Mouse (Mus musculus) right cerebral cortex, postnatal 25 days (tissue): Measurements from ENCODE around the gene Cbl.

Source experiments
- DNase-seq: peaks from one replicate; pipeline ENCODE4 v3.0.0; 2022

Gene Cbl

DNA sequence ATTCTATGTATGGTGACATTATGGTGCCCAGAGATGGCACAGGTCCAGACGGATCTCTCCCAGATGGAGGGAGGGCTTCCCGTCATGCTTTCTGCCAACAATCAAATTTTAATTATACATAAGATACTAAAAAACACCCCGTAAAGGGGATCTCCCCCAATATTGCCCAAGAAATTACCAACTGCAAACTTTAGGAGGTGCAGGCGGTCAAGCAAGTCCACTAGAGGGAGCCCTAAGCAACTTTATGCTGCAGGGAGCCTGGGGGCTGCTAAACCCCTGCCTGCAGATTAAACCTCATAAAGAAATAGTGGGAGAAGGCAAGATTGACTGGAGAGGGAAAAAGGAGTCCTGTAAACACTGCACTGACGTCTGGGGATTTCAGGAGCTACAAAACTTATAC is 5.6 kb upstream of the Cbl start:
- no peak for DNase-seq

DNA sequence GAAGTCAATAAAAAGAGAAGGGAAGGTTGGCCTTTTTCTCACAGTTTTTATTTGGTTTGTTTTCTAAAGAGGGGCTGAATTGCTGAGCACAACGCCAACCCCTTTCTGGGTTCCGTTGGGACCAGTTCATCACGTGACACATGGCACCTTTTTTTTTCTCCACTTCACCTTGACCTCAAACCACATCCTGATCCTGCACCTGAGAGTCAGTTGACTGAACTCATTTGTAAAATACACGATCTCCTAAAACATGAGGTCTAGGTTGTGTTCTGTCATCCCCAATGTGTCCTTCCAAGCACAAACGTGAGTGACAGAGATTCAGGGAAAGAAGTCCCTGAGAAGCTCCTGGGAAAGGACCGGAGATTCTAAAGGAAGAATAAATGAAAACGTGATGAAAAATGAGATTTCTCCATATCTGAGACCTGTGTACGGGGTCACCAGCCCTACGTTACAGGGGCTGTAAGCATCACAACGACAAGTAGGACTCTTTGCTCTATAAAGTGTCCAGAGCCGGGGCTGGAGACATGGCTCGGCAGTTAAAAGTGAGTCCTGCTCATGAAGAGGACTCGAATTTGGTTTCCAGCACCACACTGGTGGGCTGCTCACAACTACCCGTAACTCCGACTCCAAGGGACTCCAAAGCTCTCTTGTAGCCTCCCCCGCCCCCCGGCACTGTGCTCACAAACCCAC is 4.8 kb upstream of the Cbl start:
- DNase-seq, result no peak

GRCm38 (mm10) chr9:44237128-44237527 is 3.3 kb upstream of the Cbl start:
- no peak for DNase-seq

DNA sequence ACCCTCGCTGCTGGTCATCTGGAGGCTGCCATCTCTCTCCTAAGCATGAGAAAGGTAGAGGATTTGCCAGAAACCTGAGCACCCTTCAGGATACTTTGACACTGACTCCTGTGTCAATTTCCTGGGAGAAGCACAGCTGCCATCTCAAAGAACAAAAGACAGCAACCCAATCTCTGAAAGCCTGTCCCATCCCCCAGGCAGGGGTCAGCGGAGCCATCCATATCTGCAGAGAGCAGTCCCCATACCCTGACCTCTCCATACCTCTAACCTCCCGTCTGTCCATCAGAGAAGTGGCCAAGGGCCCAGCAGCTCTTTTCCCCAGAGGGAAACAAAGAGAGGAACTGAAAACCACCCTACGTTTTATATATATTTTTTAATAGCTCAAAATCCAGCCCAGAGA is 2.8 kb upstream of the Cbl start:
- DNase-seq, result no peak

DNA sequence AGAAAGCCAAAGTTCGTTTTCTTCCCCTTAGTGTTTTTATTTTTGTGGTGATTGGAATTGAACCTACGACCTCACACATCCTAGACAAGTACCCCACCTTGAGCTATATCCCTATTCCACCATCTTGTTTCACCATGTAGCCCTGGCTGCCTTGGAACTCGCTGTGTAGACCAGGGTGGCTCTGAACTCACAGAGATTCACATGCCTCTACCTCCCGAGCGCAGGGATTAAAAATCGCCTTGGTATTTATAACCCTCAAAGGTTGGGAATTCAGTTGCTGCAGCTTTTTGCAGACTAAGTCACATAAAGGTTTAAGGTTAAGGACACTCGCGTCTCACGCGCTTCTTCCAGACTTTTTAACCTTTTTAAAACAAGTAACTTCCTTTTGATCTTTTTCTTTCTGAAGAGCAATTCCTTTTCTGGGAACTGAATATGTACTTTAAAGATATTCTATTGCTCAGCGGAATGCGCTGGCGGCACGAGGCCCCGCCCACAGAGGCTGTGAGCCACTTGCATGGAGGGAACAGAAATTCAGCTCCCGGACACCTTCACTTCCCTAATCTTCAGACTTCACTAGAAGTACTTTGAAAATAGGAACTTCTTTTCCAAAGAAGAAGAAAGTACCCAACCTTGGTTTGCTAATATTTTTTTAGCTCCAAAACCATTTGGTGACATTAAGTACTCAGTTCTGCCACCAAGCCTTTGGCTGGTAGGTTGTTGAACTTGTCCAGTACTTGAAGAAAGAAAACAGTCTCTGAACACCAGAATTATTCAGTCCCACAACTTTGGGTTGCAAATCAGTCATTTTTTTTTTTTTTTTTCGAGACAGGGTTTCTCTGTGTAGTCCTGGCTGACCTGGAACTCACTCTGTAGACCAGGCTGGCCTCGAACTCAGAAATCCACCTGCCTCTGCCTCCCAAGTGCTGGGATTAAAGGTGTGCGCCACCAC is 904 bp upstream of the Cbl start:
- DNase-seq, result peak; percentile 50

DNA sequence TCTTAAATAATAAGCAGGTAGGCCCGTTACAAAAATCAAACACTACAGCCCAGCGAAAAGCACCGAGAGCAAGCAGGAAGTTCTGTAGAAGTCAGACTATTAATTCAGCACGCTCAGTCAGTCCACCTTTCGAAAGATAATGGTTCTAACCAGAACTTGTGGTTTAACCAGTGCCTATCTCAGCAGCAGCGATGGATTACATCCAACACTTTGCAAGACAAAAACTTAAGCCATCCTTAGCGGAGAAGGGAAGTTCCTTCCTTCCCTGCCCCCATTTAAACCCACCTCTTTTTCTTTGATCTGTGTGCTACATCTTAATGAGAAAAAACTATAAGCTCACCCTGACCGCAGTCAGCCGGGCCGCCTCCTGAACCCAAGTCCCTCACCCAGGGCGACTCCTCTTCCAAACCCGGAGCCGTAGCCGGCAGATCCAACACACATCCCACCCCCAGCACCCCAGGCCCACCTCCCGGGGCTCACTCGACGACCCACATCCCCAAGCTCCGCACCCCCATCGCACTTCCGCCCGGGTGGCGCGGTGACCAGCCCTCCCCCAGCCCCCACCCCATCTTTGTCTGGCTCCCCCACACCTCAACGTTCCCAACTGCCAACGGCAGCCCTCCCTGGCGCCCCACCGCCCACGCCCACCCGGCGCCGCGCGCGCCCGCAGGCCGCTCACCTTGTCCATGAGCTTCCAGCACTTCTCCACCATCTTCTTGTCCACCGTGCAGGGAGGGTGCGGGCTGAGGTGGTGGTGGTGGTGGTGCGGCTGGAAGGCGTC is 638 bp downstream of the Cbl start:
- no peak for DNase-seq

GRCm38 (mm10) chr9:44231609-44232008 is 2.2 kb downstream of the Cbl start:
- DNase-seq, result no peak

DNA sequence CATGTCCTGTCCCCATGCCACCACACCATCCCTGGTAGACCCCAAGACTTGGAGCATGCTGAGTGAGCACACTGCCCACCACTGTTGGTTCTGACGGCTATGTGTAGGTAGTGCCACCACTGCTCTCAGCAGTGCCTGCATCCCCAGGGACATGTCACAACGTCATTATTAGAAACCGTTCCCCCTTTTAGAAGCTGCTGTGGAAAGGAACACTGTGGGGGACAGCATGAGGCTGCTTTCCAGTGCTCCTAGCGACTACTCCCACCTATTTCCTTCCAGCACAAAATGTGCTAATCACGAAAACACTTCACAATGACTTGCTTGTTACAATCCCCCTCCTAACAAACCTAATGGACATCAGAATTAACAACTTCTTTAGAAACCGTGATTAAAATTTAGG is 7.9 kb downstream of the Cbl start:
- DNase-seq, result no peak

- DNase-seq, result no peak
Measured at GRCm38 (mm10) chr9:44213538-44213937, 20.3 kb downstream of the Cbl start.

DNA sequence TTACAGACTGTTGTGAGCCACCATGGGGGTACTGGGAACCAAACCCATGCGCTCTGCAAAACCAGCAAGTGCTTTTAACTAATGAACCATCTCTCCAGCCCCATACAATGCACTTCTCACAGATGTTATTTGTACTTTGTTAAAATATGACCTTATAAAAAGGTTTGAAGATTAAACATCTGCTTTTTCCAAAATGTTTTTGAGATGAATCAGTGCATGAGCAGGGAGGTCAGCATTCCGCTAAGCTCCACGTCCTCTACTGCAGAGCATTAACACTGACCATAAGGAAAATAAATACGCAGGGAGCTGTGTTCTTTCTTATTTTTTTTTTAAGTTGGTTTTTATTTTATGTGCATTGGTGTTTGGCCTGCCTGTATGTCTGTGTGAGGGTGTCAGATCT is 21.4 kb downstream of the Cbl start:
- DNase-seq, result no peak

DNA sequence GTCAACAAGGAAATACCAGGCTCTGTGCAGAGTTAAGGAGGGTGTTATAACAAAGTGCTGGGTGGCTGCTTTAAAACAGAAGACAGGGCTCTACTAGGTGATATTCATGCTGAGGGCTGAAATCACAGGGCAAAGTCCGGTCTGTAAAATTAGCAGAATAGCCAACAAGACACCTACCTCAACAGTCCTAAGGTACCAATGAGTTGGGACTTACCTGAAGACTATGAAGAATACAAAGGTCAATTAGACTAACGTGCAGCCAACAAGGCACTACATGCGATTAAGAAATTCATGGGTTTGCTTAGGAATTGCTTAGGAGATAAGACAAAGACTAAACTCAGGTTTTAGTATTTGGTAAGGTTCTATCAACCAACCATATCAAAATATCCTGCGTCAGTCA is 24.4 kb downstream of the Cbl start:
- DNase-seq, result no peak

DNA sequence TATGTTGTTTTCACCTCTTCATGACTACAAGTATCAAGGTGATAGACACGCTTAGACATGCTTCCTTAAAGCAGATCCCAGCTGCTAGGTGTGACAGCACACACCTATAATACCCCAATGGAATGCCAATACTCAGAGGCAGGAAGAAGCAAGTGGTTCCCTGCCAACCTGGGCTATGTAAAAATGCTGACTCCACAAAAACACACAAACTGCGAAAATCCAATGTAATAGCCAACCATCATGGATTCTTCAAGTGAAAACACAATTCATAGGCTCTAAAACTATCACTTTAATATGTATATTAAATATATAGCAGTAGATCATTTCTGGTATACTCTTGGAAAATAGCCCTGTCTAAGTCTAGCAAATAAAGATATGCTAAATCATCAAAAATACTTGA is 26.0 kb downstream of the Cbl start:
- no peak for DNase-seq

DNA sequence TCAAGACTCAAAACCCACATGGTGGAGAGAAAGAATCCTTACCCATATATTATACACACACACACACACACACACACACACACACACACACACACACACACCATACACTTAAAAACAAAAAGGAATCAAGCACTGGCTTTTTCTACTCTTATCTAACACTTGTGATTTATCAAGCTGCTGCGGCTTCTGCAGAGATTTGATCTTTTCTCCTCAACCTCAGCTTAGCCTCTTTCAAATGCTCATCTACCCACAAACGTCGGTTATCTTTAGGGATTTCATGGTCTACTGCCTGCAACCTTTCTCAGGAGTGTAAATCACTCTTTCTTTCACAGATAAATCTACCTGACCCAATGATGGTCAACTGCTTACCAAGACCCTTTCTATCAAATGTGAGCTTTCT is 33.4 kb downstream of the Cbl start:
- DNase-seq, result no peak

- DNase-seq, result no peak
Measured at GRCm38 (mm10) chr9:44199580-44199979, 34.3 kb downstream of the Cbl start.

DNA sequence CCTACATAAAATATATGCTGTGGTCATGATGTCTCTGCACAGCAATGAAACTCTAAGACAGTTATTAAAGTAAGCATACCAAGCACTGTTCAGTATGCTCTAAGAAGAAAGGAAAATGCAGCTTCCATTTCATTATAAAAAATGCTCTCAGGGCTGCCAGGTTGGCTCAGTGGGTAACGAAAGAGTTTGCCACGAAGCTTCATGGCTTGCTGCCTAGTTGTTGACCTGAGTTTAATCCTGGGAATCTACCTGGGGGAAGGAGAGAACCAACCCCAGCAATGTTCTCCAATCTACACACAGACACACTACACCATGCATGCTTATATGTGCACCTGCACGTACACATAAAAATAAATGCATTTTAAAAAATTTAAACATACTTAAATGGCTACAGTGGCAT is 34.7 kb downstream of the Cbl start:
- no peak for DNase-seq

- no peak for DNase-seq
Measured at GRCm38 (mm10) chr9:44196354-44196753, 37.5 kb downstream of the Cbl start.

- no peak for DNase-seq
Measured at GRCm38 (mm10) chr9:44194000-44194399, 39.8 kb downstream of the Cbl start.

GRCm38 (mm10) chr9:44192794-44193193 is 41.1 kb downstream of the Cbl start:
- no peak for DNase-seq

DNA sequence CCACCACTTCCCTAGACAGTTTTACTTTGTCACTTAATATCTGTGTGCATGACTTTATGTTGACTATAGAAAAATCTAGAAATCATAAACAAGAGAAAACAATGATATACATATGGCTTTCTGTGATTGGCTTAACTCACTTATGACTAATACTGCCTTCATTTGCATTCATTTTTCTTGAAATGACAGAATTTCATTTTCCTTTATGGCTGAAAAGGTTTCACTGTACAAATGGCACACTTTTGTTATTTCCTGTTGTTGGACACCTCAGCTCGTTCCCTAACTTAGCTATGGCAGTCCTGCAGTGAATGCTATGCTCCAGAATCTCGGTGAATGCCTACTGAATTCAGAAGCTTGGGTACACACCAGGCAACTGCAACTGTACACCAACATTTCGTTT is 41.5 kb downstream of the Cbl start:
- no peak for DNase-seq

DNA sequence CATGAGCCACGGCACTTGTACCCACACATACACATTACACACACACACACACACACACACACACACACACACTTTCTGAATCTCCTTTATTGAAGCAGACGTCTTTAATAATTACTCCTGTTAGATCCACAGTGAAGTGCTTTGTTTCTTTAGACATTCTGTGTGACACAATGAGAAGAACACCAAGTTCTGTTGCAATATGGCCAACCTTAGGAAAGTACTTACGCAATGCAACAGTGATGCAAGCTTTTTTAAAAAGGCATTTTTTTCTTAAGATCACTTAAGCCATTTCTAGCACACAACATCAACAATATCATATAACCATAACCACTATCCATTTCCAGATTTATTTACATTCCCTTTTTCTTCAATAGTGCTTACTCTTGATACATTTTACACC is 42.7 kb downstream of the Cbl start:
- no peak for DNase-seq

GRCm38 (mm10) chr9:44188223-44188622 is 45.6 kb downstream of the Cbl start:
- DNase-seq, result peak; percentile 40

- no peak for DNase-seq
Measured at GRCm38 (mm10) chr9:44182260-44182659, 51.6 kb downstream of the Cbl start.

DNA sequence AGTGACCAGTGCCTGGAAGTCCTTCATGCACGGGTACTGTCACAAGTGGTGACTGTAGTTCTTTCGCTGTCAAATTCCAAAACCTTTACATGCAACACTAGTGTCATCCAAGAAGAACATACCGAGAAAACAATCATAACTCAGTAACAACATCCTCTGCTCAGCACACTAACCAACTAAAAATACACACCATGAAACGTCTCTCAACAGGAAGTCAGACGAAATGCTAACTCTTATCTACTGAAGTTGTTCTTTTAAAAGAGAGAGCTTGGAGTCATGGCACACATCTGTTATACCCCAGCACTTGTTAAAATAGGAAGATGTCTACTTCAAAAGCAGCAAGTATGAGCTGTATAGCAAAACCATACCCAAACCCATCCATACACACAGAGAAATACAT is 52.3 kb downstream of the Cbl start:
- DNase-seq, result no peak

DNA sequence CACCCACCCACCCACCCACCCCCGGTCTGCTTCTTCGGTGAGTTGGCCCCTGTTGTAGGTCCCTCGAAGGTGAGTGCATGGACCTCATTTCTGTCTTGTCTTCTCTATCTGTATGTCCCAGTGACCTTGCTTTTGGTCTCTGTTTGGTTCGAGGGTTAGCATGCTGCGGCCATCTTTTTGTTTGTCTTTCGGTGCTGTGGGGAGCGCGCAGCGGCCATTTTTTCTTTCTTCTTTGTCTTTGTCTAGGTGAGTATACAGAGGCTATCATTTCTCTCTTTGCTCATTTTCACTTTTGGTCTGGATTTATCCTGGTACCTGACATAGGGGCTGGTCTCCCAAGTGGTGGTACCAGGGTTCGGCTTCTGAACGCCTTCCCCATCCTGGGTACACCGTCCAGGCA is 55.0 kb downstream of the Cbl start:
- no peak for DNase-seq
